Mouse (Mus musculus): ENCODE results near the gene C1qtnf5.

DNA sequence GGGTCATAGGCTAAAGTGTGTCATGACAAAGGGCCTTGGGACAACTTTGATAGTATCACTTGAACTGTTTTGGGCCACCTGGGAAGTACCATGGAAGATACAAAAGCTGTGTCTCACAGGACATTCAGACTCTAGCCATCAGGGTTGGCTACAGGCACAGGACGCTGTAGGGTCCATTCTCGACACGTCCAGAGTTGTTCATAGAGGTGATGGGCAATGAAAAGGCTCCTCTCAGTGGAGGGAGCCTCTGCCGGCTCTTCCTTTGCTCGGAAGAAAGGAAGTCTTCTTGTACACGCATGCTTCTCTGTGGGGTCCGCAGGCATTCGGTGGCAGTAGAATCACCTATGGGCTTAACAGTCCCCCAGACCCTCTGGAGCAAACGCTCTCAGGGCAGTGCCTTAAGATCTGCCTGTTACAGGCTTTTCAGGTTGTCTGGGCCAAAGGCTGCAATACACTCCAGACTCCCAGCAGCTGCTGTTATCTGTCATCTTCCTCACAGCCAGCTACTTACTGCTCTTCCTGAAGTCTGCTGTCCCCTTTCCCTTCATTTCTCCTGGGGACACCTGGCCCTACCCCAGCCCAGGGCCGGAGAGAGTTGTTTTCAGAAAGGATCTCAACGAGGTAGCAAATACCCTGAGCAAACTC, 29.7 kb upstream of the C1qtnf5 start:
- TF ChIP-seq CTCF (IDR thresholded peaks at IDR 0.05; ENCODE audit: borderline replicate concordance, insufficient read depth, low read length), result no peak
- TF ChIP-seq POLR2A (IDR thresholded peaks at IDR 0.05; ENCODE audit: low read depth, low read length), result no peak
